Mouse (Mus musculus) liver, embryonic 14.5 days (tissue): ENCODE results near the gene Tekt5.

Source experiments
- CTCF ChIP-seq: IDR thresholded peaks from 2 replicates; pipeline ENCODE4 v1.5.1; 2016; ENCODE audit warnings: antibody characterized with exemption, low read depth, control low read depth
- EP300 ChIP-seq: IDR thresholded peaks from 2 replicates; pipeline ENCODE4 v1.6.1; 2016; ENCODE audit warnings: antibody characterized with exemption, low read depth

DNA sequence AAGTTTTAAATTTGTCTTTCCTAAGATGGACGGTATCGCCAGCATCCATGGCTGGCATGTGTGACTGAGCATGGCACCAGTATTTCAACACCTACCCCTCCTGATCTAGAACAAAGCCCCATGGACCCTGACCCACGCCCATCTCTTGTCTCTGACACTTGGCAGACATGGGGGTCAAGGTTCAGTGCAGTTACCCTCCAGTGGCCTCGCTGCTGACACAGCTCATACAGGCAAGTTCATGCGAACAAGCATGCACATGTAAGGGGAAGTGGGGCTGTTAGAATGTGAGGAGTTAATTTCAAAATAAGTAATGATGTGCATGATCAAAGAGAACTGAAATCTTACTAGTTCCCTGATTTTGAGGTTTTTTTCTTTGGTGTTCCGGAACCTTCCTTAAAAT, 40.9 kb upstream of the Tekt5 start:
- TF ChIP-seq CTCF (no peak), EP300 (no peak)
